Mouse (Mus musculus): Measurements from ENCODE around the gene Hist1h4h.
"Not testable (repeated sequence)": the region's sequence is repeated elsewhere in the genome, so short reads cannot be mapped to it uniquely, and the experiment has no call there.

The Hist1h4h gene

DNA sequence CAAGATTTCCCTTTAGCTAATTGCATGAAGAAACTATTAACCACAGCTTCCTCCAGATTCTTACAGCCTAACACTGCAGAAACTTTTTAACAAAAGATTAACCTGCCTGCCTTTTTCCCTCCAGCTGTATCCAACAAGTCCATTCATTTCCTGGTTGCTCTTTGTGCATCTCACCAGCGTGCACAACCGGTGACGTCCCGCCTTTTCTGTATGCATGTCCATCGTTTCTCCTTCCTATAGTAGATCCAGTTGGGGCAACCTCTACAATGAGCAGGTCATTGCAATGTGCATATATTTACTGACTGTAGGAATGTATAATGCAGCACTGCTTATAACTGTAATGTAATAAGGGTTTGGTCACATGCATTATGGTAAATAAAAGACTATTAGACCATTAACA lies 6.9 kb upstream of the Hist1h4h start:
- no peak for TF ChIP-seq GATA4 (IDR thresholded peaks at IDR 0.05; ENCODE audit: insufficient replicate concordance, low read length)

DNA sequence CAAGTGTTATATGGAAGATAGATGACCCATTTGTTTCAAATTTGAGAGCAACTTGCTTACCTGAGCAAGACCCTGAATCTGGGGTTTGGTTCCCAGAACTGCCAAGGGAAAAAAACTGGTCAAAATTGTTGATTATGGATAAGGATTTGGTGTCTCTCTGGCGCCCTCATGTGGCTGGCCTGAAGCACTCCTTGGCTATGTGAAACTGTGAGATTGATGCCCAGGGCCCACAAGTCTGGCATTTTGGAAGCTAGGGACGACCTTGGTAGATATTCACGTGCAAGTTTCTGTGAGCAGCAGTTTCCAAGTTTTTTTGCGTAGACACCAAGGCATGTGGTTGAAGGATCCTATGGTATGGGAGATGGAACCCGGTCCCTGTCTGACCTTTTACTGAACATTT lies 6.2 kb upstream of the Hist1h4h start:
- TF ChIP-seq GATA4 (IDR thresholded peaks at IDR 0.05; ENCODE audit: insufficient replicate concordance, low read length), result no peak

DNA sequence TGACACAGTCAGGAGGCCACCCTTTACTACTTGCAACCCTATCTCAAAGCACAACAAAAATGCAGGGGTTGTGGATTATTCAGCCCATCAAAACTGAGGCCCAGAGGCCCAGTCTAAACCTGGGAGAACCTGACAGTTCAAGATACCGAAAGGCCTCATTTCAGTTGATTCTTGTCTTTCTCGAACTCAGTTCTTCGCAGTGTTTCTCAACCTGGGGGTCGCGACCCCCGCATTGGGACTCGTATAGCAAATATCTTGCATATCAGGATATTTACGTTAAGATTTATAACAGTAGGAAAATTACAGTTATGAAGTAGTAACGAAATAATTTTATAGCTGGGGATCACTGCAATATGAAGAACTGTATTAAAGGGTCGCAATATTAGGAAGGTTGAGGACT lies 4.9 kb upstream of the Hist1h4h start:
- TF ChIP-seq GATA4 (IDR thresholded peaks at IDR 0.05; ENCODE audit: insufficient replicate concordance, low read length), result no peak

DNA sequence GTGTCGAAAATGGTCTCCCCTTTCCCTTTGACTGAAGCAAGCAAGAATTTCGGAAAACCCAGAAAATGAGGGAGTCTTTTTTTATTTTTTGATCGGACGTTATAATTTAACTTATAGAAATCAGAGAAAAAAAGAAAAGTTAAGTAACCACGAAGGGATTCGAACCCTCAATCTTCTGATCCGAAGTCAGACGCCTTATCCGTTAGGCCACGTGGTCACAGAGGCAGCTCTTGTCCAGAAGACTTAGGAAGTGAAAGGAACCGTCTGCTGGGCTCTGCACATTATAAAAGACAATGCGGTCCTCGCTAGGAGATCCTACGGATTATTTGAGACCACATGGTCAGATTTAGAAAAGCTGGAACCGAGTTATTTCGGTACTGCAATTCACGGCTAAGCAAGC lies 4.5 kb upstream of the Hist1h4h start:
- TF ChIP-seq GATA4 (IDR thresholded peaks at IDR 0.05; ENCODE audit: insufficient replicate concordance, low read length), result no peak

DNA sequence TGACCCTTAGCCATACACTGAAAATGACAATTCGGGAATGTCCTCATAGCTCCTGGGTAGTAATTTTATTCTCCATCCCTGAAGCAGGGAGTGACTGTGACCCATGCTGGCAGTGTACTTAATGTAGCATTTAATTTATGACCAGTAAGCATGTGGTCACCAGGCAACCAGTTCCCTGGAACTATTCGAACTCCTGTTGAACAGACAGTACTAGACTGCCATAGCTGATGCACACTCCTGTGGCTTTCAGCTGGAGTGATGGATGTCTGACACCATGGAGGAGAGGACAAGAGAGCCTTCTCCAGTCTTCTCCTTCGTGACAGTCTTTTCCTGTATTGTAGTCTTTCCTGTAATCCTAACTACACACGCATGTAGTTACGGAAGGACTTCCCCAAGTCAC lies 1.8 kb upstream of the Hist1h4h start:
- no peak for TF ChIP-seq GATA4 (IDR thresholded peaks at IDR 0.05; ENCODE audit: insufficient replicate concordance, low read length)

DNA sequence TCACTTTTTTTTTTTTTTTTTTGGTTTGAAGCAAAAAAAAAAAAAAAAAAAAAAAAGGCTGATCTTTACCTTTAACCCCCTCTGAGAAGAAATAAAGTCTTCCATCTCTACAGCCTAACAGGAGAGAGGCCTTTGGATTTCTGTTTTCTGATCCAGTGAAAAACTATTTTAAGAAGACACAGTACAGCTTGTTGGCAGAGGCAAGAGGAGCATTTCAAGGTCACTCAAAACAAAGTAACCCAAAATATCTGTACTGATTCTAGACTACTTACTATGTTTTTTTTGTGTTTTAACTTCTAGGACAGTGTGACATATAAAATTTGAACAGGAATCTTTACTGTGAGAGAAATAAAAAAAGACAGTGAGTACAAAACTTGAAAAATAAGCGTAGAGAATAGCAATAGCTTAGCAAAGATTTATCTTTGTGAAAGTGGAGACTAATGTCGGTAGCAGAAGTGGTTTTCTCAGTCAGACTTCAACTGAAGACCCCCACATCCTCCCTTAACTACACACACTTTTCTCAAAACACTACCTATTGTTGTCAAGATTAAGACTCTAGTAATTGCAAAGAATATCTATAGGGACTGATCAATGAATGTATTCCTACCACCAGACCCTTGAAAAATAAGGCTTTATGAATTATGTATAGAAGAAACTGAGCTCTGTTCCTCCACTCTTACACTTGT lies 1.2 kb upstream of the Hist1h4h start:
- TF ChIP-seq GATA4 (IDR thresholded peaks at IDR 0.05; ENCODE audit: insufficient replicate concordance, low read length), result no peak

DNA sequence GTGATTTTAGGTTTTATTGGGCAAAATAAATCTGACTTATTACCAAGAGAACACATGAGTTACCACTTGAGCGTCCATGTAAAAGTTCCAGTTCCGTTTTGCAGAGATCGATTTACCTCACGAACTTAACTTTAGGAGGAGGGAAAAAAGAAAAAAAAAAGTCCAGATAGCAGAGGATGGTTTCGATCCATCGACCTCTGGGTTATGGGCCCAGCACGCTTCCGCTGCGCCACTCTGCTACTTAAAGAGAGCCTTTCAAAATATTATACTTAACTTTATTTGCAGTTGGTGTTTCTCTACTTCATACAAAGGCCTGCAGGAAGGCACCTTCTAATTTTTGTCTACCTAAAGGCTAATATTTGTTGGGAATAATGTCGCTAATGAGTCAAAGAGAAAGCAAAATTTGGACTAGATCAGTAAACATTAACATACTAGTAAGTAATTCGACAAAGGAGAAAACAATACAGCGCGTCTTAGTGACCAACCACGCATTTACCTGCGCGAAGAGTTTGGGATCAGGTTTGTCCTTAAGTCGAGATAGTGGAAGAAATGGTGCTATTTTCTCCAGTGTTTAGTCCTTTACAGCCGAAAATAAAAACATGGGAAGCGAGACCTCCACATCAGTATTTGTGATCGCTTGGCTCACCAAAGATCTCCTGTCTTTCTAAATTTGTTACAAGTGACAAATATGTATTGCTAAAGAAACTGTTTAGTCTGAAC lies 509 bp upstream of the Hist1h4h start:
- peak; percentile 10; the same call in 1 of the 2 replicates for TF ChIP-seq GATA4 (IDR thresholded peaks at IDR 0.05; ENCODE audit: insufficient replicate concordance, low read length)

DNA sequence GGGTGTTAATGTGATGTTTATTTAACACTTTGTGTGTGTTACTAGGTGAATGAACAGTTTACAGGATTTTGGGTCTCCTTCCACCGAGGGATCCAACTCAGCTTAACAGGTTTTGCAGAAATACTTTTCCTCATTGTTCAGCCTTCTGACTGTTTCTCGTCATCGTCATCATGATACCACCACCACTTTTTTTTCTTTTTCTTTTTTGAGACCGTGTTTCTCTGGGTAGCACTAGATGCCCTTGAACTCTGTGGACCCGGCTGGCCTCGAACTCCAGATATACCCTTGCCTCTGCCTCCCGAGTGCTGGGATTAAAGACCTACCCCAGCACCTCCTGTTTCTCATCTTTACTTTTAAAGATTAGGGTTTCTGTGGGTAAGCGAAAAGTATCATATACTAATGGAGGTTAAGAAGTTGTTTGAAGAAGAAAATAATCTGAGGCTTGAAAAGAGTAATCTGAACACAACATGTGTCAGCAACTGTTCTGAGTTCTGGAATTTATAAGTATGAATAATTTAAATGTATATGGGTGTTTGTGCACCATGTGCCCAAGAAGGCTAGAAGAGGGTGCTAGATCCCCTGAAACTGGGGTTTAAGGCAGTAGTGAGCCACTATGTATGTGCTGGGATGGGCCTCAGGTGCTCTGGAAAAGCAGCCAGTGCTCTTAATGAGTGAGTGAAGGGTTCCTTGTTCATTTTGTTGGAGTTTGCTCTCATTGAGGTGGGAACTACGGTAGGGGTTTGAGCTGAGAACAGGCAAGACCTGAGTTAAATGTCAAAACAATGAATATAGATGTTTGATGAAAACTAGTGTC lies 1.6 kb downstream of the Hist1h4h start:
- TF ChIP-seq GATA4 (IDR thresholded peaks at IDR 0.05; ENCODE audit: insufficient replicate concordance, low read length), result no peak

DNA sequence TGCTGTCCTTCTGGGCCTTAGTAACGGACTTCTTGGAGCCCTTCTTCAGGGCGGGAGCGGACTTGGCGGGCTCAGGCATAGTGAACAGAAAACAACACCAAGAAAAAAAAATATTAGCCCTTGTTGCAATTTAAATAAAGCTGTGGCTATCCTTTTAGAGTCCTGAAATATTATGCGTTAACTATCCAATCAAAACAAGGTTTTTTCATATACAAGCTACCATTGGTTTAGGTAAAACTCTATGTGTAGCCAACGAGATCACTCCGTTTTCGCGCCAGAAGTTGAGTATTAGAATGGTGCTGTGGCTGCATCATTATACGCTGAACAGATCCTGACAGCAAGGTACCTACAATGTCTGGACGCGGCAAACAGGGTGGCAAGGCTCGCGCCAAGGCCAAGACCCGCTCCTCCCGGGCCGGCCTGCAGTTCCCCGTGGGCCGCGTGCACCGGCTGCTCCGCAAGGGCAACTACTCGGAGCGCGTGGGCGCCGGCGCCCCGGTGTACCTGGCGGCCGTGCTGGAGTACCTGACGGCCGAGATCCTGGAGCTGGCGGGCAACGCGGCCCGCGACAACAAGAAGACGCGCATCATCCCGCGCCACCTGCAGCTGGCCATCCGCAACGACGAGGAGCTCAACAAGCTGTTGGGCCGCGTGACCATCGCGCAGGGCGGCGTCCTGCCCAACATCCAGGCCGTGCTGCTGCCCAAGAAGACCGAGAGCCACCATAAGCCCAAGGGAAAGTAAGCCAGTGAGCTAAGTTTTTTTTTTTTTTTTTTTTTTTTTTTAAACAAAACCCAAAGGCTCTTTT lies 2.9 kb downstream of the Hist1h4h start, which contains the start of gene Hist1h2af:
Gene Hist1h2af (plus strand): TSS at position 347 of the 808 bp plus-strand sequence.
- not testable (repeated sequence) for TF ChIP-seq GATA4 (IDR thresholded peaks at IDR 0.05; ENCODE audit: insufficient replicate concordance, low read length)

DNA sequence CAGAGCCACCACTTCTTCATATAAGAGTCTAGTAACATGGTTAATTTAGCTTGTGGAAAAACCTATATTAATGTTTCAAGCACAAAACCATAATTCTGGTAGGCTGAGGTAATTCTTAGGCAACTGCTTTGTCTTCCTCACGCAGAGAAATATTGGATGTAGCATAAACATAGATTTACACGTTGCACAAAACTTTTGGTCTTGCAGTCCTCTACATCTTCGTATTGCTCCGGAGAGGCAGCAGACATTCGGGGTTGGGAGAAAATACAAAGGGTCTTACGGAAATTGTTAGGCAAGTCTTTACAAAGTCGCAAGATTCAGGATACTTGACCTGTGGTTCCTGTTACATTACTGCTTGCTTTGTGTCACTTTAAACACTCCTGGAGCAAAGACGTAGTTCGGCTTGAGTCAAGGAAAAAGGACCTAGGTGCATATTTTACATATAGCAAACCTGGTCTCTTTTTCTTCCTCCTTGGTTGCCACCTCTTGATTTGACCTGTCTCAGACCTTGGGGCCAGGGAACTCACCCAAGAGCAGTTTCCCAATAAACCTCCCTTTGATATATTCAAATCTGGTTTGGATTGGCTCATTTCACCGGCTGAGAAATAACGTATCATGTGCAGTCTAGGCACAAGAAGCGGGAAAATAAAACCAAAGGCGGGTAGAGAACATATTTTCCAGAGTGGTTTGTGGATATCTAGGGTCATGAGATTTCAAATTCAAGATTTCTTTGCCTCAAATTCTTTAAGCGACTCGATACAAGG lies 3.7 kb downstream of the Hist1h4h start:
- no peak for TF ChIP-seq GATA4 (IDR thresholded peaks at IDR 0.05; ENCODE audit: insufficient replicate concordance, low read length)

DNA sequence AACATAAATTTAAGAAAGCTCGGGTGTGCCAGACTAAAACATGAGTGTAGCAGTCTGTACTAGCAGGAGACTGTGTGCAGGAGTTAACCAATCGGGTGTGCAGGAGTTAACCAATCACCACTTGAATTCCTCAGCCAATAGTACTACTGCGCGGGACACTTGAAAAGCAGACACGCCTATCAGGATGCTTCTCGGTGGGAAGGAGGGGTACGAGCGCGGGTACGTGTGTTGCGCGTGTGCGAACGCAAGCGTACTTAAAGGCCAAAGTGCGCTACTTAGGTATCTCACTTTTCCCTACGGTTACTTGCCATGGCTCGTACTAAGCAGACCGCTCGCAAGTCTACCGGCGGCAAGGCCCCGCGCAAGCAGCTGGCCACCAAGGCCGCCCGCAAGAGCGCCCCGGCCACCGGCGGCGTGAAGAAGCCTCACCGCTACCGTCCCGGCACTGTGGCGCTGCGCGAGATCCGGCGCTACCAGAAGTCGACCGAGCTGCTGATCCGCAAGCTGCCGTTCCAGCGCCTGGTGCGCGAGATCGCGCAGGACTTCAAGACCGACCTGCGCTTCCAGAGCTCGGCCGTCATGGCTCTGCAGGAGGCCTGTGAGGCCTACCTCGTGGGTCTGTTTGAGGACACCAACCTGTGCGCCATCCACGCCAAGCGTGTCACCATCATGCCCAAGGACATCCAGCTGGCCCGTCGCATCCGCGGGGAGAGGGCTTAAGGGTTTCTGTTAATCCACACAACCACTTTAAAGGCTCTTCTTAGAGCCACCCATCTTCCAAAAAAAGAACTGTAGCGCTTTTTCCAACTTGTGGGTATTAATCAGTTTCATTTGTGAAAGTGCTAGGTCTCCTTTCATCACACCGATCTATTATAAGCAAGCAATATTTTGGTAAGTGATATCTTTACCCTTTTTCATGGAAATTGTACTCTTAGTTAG lies 4.6 kb downstream of the Hist1h4h start, which contains the start of gene Hist1h3g:
Gene Hist1h3g (plus strand): TSS at position 286 of the 939 bp plus-strand sequence.
- not testable (repeated sequence) for TF ChIP-seq GATA4 (IDR thresholded peaks at IDR 0.05; ENCODE audit: insufficient replicate concordance, low read length)

DNA sequence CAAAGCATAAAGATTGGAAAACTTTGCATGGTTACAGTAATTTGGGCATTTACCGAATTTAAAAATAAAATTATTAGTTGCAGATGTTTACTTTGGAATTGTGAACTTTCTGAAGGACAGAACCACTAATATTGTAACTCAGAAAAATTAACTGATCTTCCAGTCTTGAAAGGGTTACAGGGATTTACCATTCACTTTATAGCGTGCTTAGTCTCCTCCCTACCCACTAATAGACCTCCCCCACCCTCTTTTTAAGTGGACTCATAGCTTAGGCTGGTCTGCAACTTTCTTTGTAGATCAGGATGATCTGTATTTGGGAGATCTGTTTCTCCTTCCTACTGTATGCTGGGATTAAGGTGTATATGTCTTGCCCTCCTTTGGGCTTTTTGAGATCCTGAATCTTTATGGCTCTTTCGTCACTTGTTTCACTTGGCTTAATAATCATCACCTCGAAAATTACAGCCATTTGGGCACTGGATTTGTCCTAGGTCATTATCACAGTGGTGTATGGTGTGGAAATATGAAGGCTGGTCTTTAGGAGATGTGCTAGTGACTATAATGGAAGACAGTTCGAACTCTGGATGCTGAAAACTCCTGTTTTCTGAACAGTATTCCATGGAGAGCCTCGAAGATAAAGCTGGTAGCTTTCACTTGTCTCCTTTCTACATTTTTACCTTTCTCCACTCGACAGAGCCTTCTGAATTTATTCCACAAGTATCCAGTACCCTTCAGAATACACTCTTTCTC lies 5.4 kb downstream of the Hist1h4h start:
- TF ChIP-seq GATA4 (IDR thresholded peaks at IDR 0.05; ENCODE audit: insufficient replicate concordance, low read length), result no peak
